Mouse (Mus musculus) megakaryocyte progenitor cell, adult 5-6 weeks (primary cell): ENCODE results near the gene Defb11. TPM values are rescaled to one million over a fixed set of nuclear protein-coding genes. Genes with fewer than 3 reads are reported as not detected.
"Not testable (repeated sequence)": the region's sequence is repeated elsewhere in the genome, so short reads cannot be mapped to it uniquely, and the experiment has no call there.

Source experiments
- ATAC-seq: replicated peaks from 2 replicates; pipeline ENCODE4 v1.8.0; 2016; ENCODE audit warnings: mild to moderate bottlenecking, moderate TSS enrichment, inconsistent platforms; ENCODE audit not compliant: poor library complexity
- total RNA-seq, 2 experiments: library from RNA; stranded (forward) in 1 of 2; stranded (reverse) in 1 of 2; fragments of 157-497, 149-512 nt in 1 of 2; fragments of 200-1000 nt in 1 of 2; gene quantifications; 2 replicates each; pipeline versions ENCODE4 v1.2.3 to v1.2.4; 2015 to 2017

The Defb11 gene
- total RNA-seq (2015), result not detected in 2 replicates
- total RNA-seq (2017), result not detected in 2 replicates

GRCm38 (mm10) chr8:21906290-21906689 lies at the start of gene Defb11:
TSS of gene Defb11 (minus strand) at chr8:21906412.
- not testable (repeated sequence) for ATAC-seq

- peak; percentile 75 for ATAC-seq
Measured at GRCm38 (mm10) chr8:21955321-21955720, 49.1 kb upstream of the Defb11 start.

GRCm38 (mm10) chr8:21947311-21948017 lies 41.3 kb upstream of the Defb11 start:
- no peak for ATAC-seq

- ATAC-seq, result no peak
Measured at GRCm38 (mm10) chr8:21946462-21946861, 40.2 kb upstream of the Defb11 start, which contains the start of gene Defb13. TSS of gene Defb13 (plus strand) at chr8:21946762.

- ATAC-seq, result not testable (repeated sequence)
Measured at GRCm38 (mm10) chr8:21938052-21938451, 31.8 kb upstream of the Defb11 start, which contains the start of gene Defb35. TSS of gene Defb35 (plus strand) at chr8:21938352.

- ATAC-seq, result no peak
Measured at GRCm38 (mm10) chr8:21932610-21933009, 26.4 kb upstream of the Defb11 start, which contains the start of gene Defb15. TSS of gene Defb15 (minus strand) at chr8:21932710.

- not testable (repeated sequence) for ATAC-seq
Measured at GRCm38 (mm10) chr8:21930754-21931153, 24.5 kb upstream of the Defb11 start.

- no peak for ATAC-seq
Measured at GRCm38 (mm10) chr8:21915625-21916024, 9.4 kb upstream of the Defb11 start.

- no peak for ATAC-seq
Measured at GRCm38 (mm10) chr8:21912554-21912953, 6.3 kb upstream of the Defb11 start.

- ATAC-seq, result no peak
Measured at GRCm38 (mm10) chr8:21911931-21912330, 5.7 kb upstream of the Defb11 start.

GRCm38 (mm10) chr8:21885321-21885720 lies 20.9 kb downstream of the Defb11 start, which contains the start of gene Defb9:
TSS of gene Defb9 (minus strand) at chr8:21885421.
- ATAC-seq, result not testable (repeated sequence)

- not testable (repeated sequence) for ATAC-seq
Measured at GRCm38 (mm10) chr8:21858586-21858985, 47.6 kb downstream of the Defb11 start, which contains the start of gene Defb10. TSS of gene Defb10 (plus strand) at chr8:21858901.

Other genes with a start within 250 kb of the Defb11 start
- gene Defa34, start 240.6 kb downstream of the Defb11 start, total RNA-seq (2015), result not detected in 2 replicates
- not detected in 2 replicates for gene Defa34, start 240.6 kb downstream of the Defb11 start, total RNA-seq (2017)
- gene AY761184, start 202.8 kb downstream of the Defb11 start, total RNA-seq (2015), result not detected in 2 replicates
- not detected in 2 replicates for gene AY761184, start 202.8 kb downstream of the Defb11 start, total RNA-seq (2017)
- not detected in 2 replicates for gene Defa24, start 171.9 kb downstream of the Defb11 start, total RNA-seq (2015)
- not detected in 2 replicates for gene Defa24, start 171.9 kb downstream of the Defb11 start, total RNA-seq (2017)
- not detected in 2 replicates for gene Defb50, start 82.9 kb downstream of the Defb11 start, total RNA-seq (2015)
- not detected in 2 replicates for gene Defb50, start 82.9 kb downstream of the Defb11 start, total RNA-seq (2017)
- gene Defb2, start 66.5 kb downstream of the Defb11 start, total RNA-seq (2015), result not detected in 2 replicates
- not detected in 2 replicates for gene Defb2, start 66.5 kb downstream of the Defb11 start, total RNA-seq (2017)
- not detected in 2 replicates for gene Defb10, start 47.5 kb downstream of the Defb11 start, total RNA-seq (2015)
- not detected in 2 replicates for gene Defb10, start 47.5 kb downstream of the Defb11 start, total RNA-seq (2017)
- not detected in 2 replicates for gene Defb9, start 21.0 kb downstream of the Defb11 start, total RNA-seq (2015)
- not detected in 2 replicates for gene Defb9, start 21.0 kb downstream of the Defb11 start, total RNA-seq (2017)
- not detected in 2 replicates for gene Defb15, start 26.3 kb upstream of the Defb11 start, total RNA-seq (2015)
- gene Defb15, start 26.3 kb upstream of the Defb11 start, total RNA-seq (2017), result not detected in 2 replicates
- gene Defb35, start 31.9 kb upstream of the Defb11 start, total RNA-seq (2015), result not detected in 2 replicates
- not detected in 2 replicates for gene Defb35, start 31.9 kb upstream of the Defb11 start, total RNA-seq (2017)
- not detected in 2 replicates for gene Defb13, start 40.4 kb upstream of the Defb11 start, total RNA-seq (2015)
- not detected in 2 replicates for gene Defb13, start 40.4 kb upstream of the Defb11 start, total RNA-seq (2017)
- gene Fam90a1a, start 52.3 kb upstream of the Defb11 start, total RNA-seq (2015), result not detected in 2 replicates
- not detected in 2 replicates for gene Fam90a1a, start 52.3 kb upstream of the Defb11 start, total RNA-seq (2017)
- not detected in 2 replicates for gene Ccdc70, start 63.4 kb upstream of the Defb11 start, total RNA-seq (2015)
- gene Ccdc70, start 63.4 kb upstream of the Defb11 start, total RNA-seq (2017), result not detected in 2 replicates
- 3.6 and 5.1 TPM in 2 replicates for gene Atp7b, start 153.9 kb upstream of the Defb11 start, total RNA-seq (2015)
- 2.1 and 3.9 TPM in 2 replicates for gene Atp7b, start 153.9 kb upstream of the Defb11 start, total RNA-seq (2017)
- gene Alg11, start 154.3 kb upstream of the Defb11 start, total RNA-seq (2015), result 11.2 and 11.8 TPM in 2 replicates
- gene Alg11, start 154.3 kb upstream of the Defb11 start, total RNA-seq (2017), result 11.4 and 15.4 TPM in 2 replicates
- gene Nek5, start 218.6 kb upstream of the Defb11 start, total RNA-seq (2015), result not detected in 2 replicates
- gene Nek5, start 218.6 kb upstream of the Defb11 start, total RNA-seq (2017), result not detected in 2 replicates